Mouse (Mus musculus) kidney, adult 2 months (tissue): ENCODE results near the gene Ovol1. TPM values are rescaled to one million over a fixed set of nuclear protein-coding genes. Genes with fewer than 3 reads are reported as not detected.

Experiments
- DNase-seq: peaks from one replicate; pipeline ENCODE4 v3.0.0; 2021
- H3K27ac ChIP-seq: fragments of 200-500 bp; 2 replicates; pipeline ENCODE4 v1.5.1; 2012; ENCODE audit warnings: low read depth, low read length, control low read depth, inconsistent platforms; ENCODE audit not compliant: insufficient read depth
- H3K27me3 ChIP-seq: fragments of 200-500 bp; replicated peaks from 2 replicates; pipeline ENCODE4 v1.6.1; 2012; ENCODE audit warnings: mild to moderate bottlenecking, moderate library complexity, low read length, inconsistent platforms; ENCODE audit not compliant: control insufficient read depth, insufficient read depth
- H3K36me3 ChIP-seq: fragments of 200-500 bp; 2 replicates; pipeline ENCODE4 v1.6.1; 2012; ENCODE audit warnings: mild to moderate bottlenecking, moderate library complexity, low read length, inconsistent platforms; ENCODE audit not compliant: control insufficient read depth, insufficient read depth
- H3K4me1 ChIP-seq: fragments of 200-500 bp; 2 replicates; pipeline ENCODE4 v1.6.1; 2011; ENCODE audit warnings: low read length; ENCODE audit not compliant: control insufficient read depth, insufficient read depth
- H3K4me3 ChIP-seq: fragments of 200-500 bp; 2 replicates; pipeline ENCODE4 v1.5.1; 2011; ENCODE audit warnings: mild to moderate bottlenecking, low read depth, low read length, control low read depth; ENCODE audit not compliant: insufficient read depth
- CTCF ChIP-seq: fragments of 200-500 bp; conservative IDR thresholded peaks from 2 replicates; pipeline ENCODE4 v1.5.1; 2011; ENCODE audit warnings: low read depth, mild to moderate bottlenecking, control low read depth, low read length, moderate library complexity, mixed read lengths; ENCODE audit not compliant: insufficient read depth, insufficient read length
- POLR2A ChIP-seq: fragments of 200-500 bp; IDR thresholded peaks from one replicate; pipeline ENCODE4 v1.6.1; 2011; ENCODE audit warnings: low read depth, low read length, control low read depth
- WGBS: fragments of 180-500 bp; shearing (Covaris S2); methylation state at CpG from one replicate; pipeline ENCODE4 v1.1.7; 2018; 5-methylcytosine and 5-hydroxymethylcytosine counted together
- polyA plus RNA-seq: library from polyadenylated mRNA; depleted of rRNA; stranded (reverse); fragments of >200 nt; gene quantifications from 2 replicates; pipeline ENCODE4 v1.2.3, GENCODE M21; 2012

Gene Ovol1
- polyA plus RNA-seq, 1 experiment, result 9.0 TPM

DNA sequence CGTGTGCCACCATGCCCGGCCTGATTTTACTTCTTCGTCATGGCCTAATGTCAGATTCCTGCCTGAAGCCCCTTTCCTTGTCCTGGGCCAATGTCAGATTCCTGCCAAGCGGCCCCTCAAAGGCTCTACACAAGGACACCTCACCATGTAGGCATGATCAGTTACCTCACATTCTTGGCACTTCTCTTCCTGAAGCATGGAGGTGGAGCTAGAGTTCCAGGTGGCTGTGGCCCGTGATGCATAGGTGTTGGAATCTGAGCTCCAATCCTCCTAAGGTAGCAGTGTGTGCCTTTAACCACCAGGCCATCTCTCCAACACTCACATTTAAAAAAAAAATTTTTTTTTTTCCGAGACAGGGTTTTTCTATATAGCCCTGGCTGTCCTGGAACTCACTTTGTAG is 20.3 kb upstream of the Ovol1 start:
- no peaks in the 10 kb centered on the region for H3K27me3 ChIP-seq
- 88% methylated on average over 6 of the region's 6 CpGs for WGBS
- no peaks in the 10 kb centered on the region for H3K36me3 ChIP-seq
- TF ChIP-seq POLR2A, result no peak
- no peak for TF ChIP-seq CTCF
- DNase-seq, result no peak
- H3K4me3 ChIP-seq, result no peak overlapping the region
- no peaks in the 10 kb centered on the region for H3K4me1 ChIP-seq
- H3K27ac ChIP-seq, result no peak overlapping the region

GRCm38 (mm10) chr19:5579971-5580370 is 19.5 kb upstream of the Ovol1 start:
- no peak overlapping the region for H3K4me3 ChIP-seq
- no peaks in the 10 kb centered on the region for H3K36me3 ChIP-seq
- TF ChIP-seq CTCF, result no peak
- TF ChIP-seq POLR2A, result no peak
- DNase-seq, result no peak
- WGBS, result 80% methylated on average over 4 of the region's 4 CpGs
- H3K27ac ChIP-seq, result no peak overlapping the region
- H3K4me1 ChIP-seq, result no peaks in the 10 kb centered on the region
- H3K27me3 ChIP-seq, result no peaks in the 10 kb centered on the region

DNA sequence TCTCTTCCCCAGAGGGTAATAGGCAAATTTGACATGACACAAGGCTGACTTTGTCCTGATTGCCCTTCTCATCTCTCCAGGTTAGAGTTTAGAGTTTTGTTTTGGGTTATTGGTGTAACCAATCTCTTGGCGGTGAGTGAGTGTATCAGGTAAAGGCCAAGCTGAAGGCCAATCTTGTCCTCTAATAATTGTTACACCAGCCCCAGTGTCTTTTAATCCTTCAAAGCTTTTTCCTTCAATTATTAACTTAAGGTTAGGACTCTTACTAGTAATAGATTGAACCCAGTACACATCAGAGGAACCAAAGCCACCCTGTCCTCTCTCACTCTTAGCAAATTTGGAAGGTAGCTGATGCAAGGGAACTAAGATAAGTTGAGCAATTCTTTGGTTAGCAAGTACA is 14.9 kb upstream of the Ovol1 start:
- no peaks in the 10 kb centered on the region for H3K27me3 ChIP-seq
- DNase-seq, result peak; percentile 50
- 0 out of 2 replicates have a peak, but pooled peaks cover 3% of the 10 kb centered on the region for H3K4me1 ChIP-seq
- 55% methylated on average over 1 of the region's 1 CpGs for WGBS
- H3K4me3 ChIP-seq, result no peak overlapping the region
- no peak overlapping the region for H3K27ac ChIP-seq
- TF ChIP-seq POLR2A, result no peak
- no peak for TF ChIP-seq CTCF
- H3K36me3 ChIP-seq, result no peaks in the 10 kb centered on the region

GRCm38 (mm10) chr19:5572331-5573125 is 12.1 kb upstream of the Ovol1 start:
- 0 out of 2 replicates have a peak overlapping the region, but pooled peaks have one; percentile 7 for H3K27ac ChIP-seq
- H3K36me3 ChIP-seq, result no peaks in the 10 kb centered on the region; the same call in 1 of the 2 replicates
- no peaks in the 10 kb centered on the region for H3K27me3 ChIP-seq
- WGBS, result 65% methylated on average over 19 of the region's 19 CpGs
- no peak for TF ChIP-seq CTCF
- H3K4me3 ChIP-seq, result no peak overlapping the region
- H3K4me1 ChIP-seq, result peaks cover 3% of the 10 kb centered on the region; the same call in 1 of the 2 replicates
- peak; percentile 88 for DNase-seq

- Histone ChIP-seq H3K4me3 (no peak overlapping the region), H3K4me1 (peaks cover 7% of the 10 kb centered on the region; the same call in 1 of the 2 replicates), H3K27ac (no peak overlapping the region), H3K36me3 (no peaks in the 10 kb centered on the region; the same call in 1 of the 2 replicates), H3K27me3 (no peaks in the 10 kb centered on the region)
- DNase-seq, result peak; percentile 60
- 66% methylated on average over 5 of the region's 5 CpGs for WGBS
- TF ChIP-seq CTCF, result no peak
- TF ChIP-seq POLR2A, result no peak
These were observed 11.4 kb upstream of the Ovol1 start for GRCm38 (mm10) chr19:5571831-5572230.

DNA sequence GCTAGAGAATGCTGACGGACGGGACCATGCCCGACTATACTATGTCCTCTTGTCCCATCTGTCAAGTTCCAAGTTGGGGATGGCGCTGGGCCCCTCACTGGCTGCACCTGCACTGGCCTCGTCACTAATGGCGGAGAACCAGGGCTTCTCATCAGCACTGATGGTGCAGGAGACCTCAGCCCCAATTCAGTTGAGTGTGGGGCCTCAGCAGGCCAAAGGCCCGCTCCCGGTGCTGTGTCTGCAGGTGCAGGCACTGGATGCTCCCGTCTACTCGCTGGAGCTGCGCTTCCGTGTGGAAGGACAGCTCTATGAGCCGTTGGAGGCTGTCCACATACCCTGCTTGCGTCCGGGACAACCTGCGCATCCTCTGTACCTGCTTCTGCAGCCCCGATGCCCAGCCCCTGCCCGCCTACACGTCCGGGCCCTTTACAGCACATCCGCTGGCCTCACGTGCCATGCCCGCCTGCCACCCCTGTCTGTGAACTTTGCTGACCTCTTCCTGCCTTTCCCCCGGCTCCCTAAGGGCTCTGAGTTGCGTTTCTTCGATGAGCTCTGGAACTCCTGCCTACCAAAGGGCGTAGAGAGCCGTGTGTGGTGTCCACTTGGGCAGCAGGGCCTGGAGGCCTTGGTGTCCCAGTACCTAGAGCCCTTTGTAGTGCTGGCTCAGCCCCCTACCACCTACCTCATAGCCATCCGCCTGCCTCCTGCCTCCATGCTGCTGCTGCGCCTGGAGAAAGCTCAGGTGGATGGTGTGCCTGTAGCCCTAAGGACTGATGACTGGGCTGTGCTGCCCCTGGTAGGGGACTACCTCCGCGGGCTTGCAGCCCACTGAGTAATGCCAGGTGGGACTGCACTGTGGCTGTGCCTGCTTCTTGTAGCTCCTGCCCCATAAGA is 10.2 kb upstream of the Ovol1 start:
- no peak for DNase-seq
- peaks cover 16% of the 10 kb centered on the region; the same call in 1 of the 2 replicates for H3K4me1 ChIP-seq
- no peak overlapping the region for H3K4me3 ChIP-seq
- no peaks in the 10 kb centered on the region; the same call in 1 of the 2 replicates for H3K36me3 ChIP-seq
- no peaks in the 10 kb centered on the region for H3K27me3 ChIP-seq
- TF ChIP-seq CTCF, result no peak
- no peak for TF ChIP-seq POLR2A
- WGBS, result 95% methylated on average over 32 of the region's 32 CpGs
- no peak overlapping the region for H3K27ac ChIP-seq

GRCm38 (mm10) chr19:5569521-5569920 is 9.1 kb upstream of the Ovol1 start:
- no peak for DNase-seq
- TF ChIP-seq CTCF (no peak), POLR2A (no peak)
- H3K36me3 ChIP-seq, result no peaks in the 10 kb centered on the region; the same call in 1 of the 2 replicates
- H3K27me3 ChIP-seq, result no peaks in the 10 kb centered on the region
- H3K4me3 ChIP-seq, result no peak overlapping the region
- WGBS, result 87% methylated on average over 10 of the region's 10 CpGs
- H3K4me1 ChIP-seq, result peaks cover 16% of the 10 kb centered on the region; the same call in 1 of the 2 replicates
- H3K27ac ChIP-seq, result no peak overlapping the region
